Mouse (Mus musculus): ENCODE results near the gene Adssl1.

The Adssl1 gene

GRCm38 (mm10) chr12:112619686-112620353 lies at the start of gene Adssl1:
TSS of gene Adssl1 (plus strand) at chr12:112620045.
- no peak for DNase-seq (ENCODE audit: low spot score)

- DNase-seq (ENCODE audit: low spot score), result no peak
Measured at GRCm38 (mm10) chr12:112570160-112570559, 49.7 kb upstream of the Adssl1 start.

GRCm38 (mm10) chr12:112571064-112571463 lies 48.8 kb upstream of the Adssl1 start:
- DNase-seq (ENCODE audit: low spot score), result no peak

- DNase-seq (ENCODE audit: low spot score), result no peak
Measured at GRCm38 (mm10) chr12:112575274-112575986, 44.4 kb upstream of the Adssl1 start.

- peak; percentile 74 for DNase-seq (ENCODE audit: low spot score)
Measured at GRCm38 (mm10) chr12:112576341-112576740, 43.5 kb upstream of the Adssl1 start.

GRCm38 (mm10) chr12:112576749-112577148 lies 43.1 kb upstream of the Adssl1 start:
- no peak for DNase-seq (ENCODE audit: low spot score)

GRCm38 (mm10) chr12:112578296-112579090 lies 41.4 kb upstream of the Adssl1 start:
- no peak for DNase-seq (ENCODE audit: low spot score)

- no peak for DNase-seq (ENCODE audit: low spot score)
Measured at GRCm38 (mm10) chr12:112579430-112579829, 40.4 kb upstream of the Adssl1 start.

GRCm38 (mm10) chr12:112579926-112580325 lies 39.9 kb upstream of the Adssl1 start:
- no peak for DNase-seq (ENCODE audit: low spot score)

- no peak for DNase-seq (ENCODE audit: low spot score)
Measured at GRCm38 (mm10) chr12:112581113-112581512, 38.7 kb upstream of the Adssl1 start.

- DNase-seq (ENCODE audit: low spot score), result no peak
Measured at GRCm38 (mm10) chr12:112584954-112585353, 34.9 kb upstream of the Adssl1 start.

- DNase-seq (ENCODE audit: low spot score), result no peak
Measured at GRCm38 (mm10) chr12:112585924-112586538, 33.8 kb upstream of the Adssl1 start.

GRCm38 (mm10) chr12:112587125-112588124 lies 32.4 kb upstream of the Adssl1 start:
- no peak for DNase-seq (ENCODE audit: low spot score)

- DNase-seq (ENCODE audit: low spot score), result peak; percentile 80
Measured at GRCm38 (mm10) chr12:112588426-112589256, 31.2 kb upstream of the Adssl1 start, which contains the start of gene Inf2. TSS of gene Inf2 (plus strand) at chr12:112588784.

- DNase-seq (ENCODE audit: low spot score), result no peak
Measured at GRCm38 (mm10) chr12:112589491-112590191, 30.2 kb upstream of the Adssl1 start.

GRCm38 (mm10) chr12:112590566-112591239 lies 29.1 kb upstream of the Adssl1 start:
- no peak for DNase-seq (ENCODE audit: low spot score)

GRCm38 (mm10) chr12:112591240-112591639 lies 28.6 kb upstream of the Adssl1 start:
- no peak for DNase-seq (ENCODE audit: low spot score)

GRCm38 (mm10) chr12:112591730-112592129 lies 28.1 kb upstream of the Adssl1 start:
- DNase-seq (ENCODE audit: low spot score), result no peak

Data from left cerebral cortex, adult 11 months (tissue).